In the genomic region with DNA sequence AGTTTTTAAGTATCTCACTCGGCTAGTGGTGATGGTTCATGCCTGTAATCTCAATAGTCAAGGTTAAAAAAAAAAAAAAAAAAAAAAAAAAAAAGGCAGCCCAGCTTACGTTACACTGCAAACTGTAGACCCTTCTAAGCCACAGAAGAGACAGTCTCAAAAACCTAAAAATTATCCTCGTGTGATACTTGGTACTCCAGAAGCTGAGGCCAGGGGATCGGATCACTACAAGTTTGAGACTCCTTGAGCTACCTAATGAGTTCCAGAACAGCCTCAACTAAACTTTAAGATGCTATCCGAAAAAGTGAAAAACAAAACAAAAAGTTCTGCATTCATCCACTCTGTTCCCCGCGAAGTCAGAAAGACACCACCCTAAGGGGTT, we compare ENCODE assay signal across 8 mouse cellular contexts. TPM values are rescaled to one million over a fixed set of nuclear protein-coding genes. Genes with fewer than 3 reads are reported as not detected.
A peak's percentile ranks its signal among the peaks of the same experiment; 100 is the strongest.
DNase-seq lines count a peak whose midpoint lies in the region; ATAC-seq and TF ChIP-seq lines count a peak whose summit lies in the region.

No protein-coding gene starts in this region.

- peak overlapping the region; percentile 88 for H3K4me2 ChIP-seq in CH12.LX (ENCODE audit: insufficient read depth, low read depth, poor library complexity, severe bottlenecking)
- H3K4me2 ChIP-seq in intestine, postnatal 0 days (replicated peaks; ENCODE audit: low read depth) = peak overlapping the region; percentile 72
- peak overlapping the region; percentile 76 for H3K4me2 ChIP-seq in midbrain, postnatal 0 days (ENCODE audit: low read depth, low read length, poor library complexity, severe bottlenecking)

- in situ Hi-C loops in CH12.LX (cut with MboI; ENCODE audit: low pct_ligation_motif_present, low pct_unique_long_range_greater_than_20kb, low sequenced_read_pairs) = no loop called here

- TF ChIP-seq CTCF in cerebellum, adult 2 months (IDR thresholded peaks at IDR 0.05; ENCODE audit: borderline replicate concordance, insufficient read depth, low read depth, low read length) = no peak
- no peak for TF ChIP-seq CTCF in CH12.LX (conservative IDR thresholded peaks at IDR 0.05 in 1 of 2, IDR thresholded peaks at IDR 0.05 in 1 of 2; ENCODE audit: low read depth in 2 of 2, low read length in 2 of 2)
- no peak for TF ChIP-seq CTCF in intestine, postnatal 0 days (IDR thresholded peaks at IDR 0.05; ENCODE audit: low read depth)
- TF ChIP-seq CTCF in midbrain, postnatal 0 days (IDR thresholded peaks at IDR 0.05) = no peak

- no peak for TF ChIP-seq POLR2A in cerebellum, adult 2 months (IDR thresholded peaks at IDR 0.05; ENCODE audit: borderline replicate concordance, insufficient read depth, low read length)
- no peak for TF ChIP-seq POLR2A in CH12.LX (IDR thresholded peaks at IDR 0.05; ENCODE audit: low read depth, low read length)

- dilution Hi-C loops in CH12.LX (cut with MboI; ENCODE audit: extremely low pct_ligation_motif_present, extremely low pct_unique_long_range_greater_than_20kb, low sequenced_read_pairs) = no loop called here

- no peak for TF ChIP-seq RAD21 in CH12.LX (IDR thresholded peaks at IDR 0.05; ENCODE audit: low read depth, low read length)

- H3K27me3 ChIP-seq in cerebellum, adult 2 months (ENCODE audit: control insufficient read depth, insufficient read depth, low read length) = no peaks in the 10 kb centered on the region
- H3K27me3 ChIP-seq in CH12.LX (replicated peaks) = no peaks in the 10 kb centered on the region
- no peaks in the 10 kb centered on the region for H3K27me3 ChIP-seq in forebrain, embryonic 10.5 days (ENCODE audit: poor library complexity, severe bottlenecking)
- no peaks in the 10 kb centered on the region for H3K27me3 ChIP-seq in intestine, postnatal 0 days (replicated peaks; ENCODE audit: control insufficient read depth, insufficient read depth, low read length)
- H3K27me3 ChIP-seq in midbrain, postnatal 0 days (ENCODE audit: insufficient read depth, low read length) = no peaks in the 10 kb centered on the region

- no peak for ATAC-seq in intestine, postnatal 0 days
- no peak for ATAC-seq in midbrain, postnatal 0 days (ENCODE audit: low FRiP score)

- H3K79me2 ChIP-seq in CH12.LX (replicated peaks; ENCODE audit: control insufficient read depth, extremely low read depth, insufficient read depth, poor library complexity, severe bottlenecking) = peaks cover 19% of the 10 kb centered on the region; the same call in 1 of the 2 replicates

- peak overlapping the region; percentile 93 for H3K9ac ChIP-seq in CH12.LX (ENCODE audit: insufficient read depth, low read depth)
- H3K9ac ChIP-seq in intestine, postnatal 0 days (ENCODE audit: low read depth, low read length) = peak overlapping the region; percentile 55
- peak overlapping the region; percentile 39; the same call in 1 of the 2 replicates for H3K9ac ChIP-seq in midbrain, postnatal 0 days (replicated peaks; ENCODE audit: low read length, poor library complexity, severe bottlenecking)

- H3K27ac ChIP-seq in cerebellum, adult 2 months (ENCODE audit: insufficient read depth, low read length) = no peak overlapping the region
- no peak overlapping the region for H3K27ac ChIP-seq in CH12.LX (ENCODE audit: insufficient read depth, low read depth)
- H3K27ac ChIP-seq in forebrain, embryonic 10.5 days = peak overlapping the region; percentile 94
- peak overlapping the region; percentile 78 for H3K27ac ChIP-seq in intestine, postnatal 0 days (ENCODE audit: low read depth, low read length)
- H3K27ac ChIP-seq in midbrain, postnatal 0 days (ENCODE audit: low read depth, low read length) = no peak overlapping the region

- H3K9me3 ChIP-seq in CH12.LX (replicated peaks; ENCODE audit: low read length) = no peaks in the 10 kb centered on the region
- H3K9me3 ChIP-seq in forebrain, embryonic 10.5 days = no peaks in the 10 kb centered on the region
- no peaks in the 10 kb centered on the region for H3K9me3 ChIP-seq in intestine, postnatal 0 days (ENCODE audit: control insufficient read depth)
- H3K9me3 ChIP-seq in midbrain, postnatal 0 days (ENCODE audit: low read length) = no peaks in the 10 kb centered on the region

- under 1% methylated on average over 7 of the region's 7 CpGs for whole genome bisulfite sequencing in cerebellum, adult 2 months
- WGBS in forebrain, embryonic 10.5 days = 4% methylated on average over 7 of the region's 7 CpGs
- WGBS in intestine, postnatal 0 days = 1% methylated on average over 7 of the region's 7 CpGs
- WGBS in midbrain, postnatal 0 days = 4% methylated on average over 7 of the region's 7 CpGs

- no peak for DNase-seq in cerebellum, adult 2 months
- no peak for DNase-seq in cerebellum, adult 11 months
- DNase-seq in CH12.LX (ENCODE audit: extremely low read depth) = no peak
- peak; percentile 16 for DNase-seq in forebrain, embryonic 10.5 days (ENCODE audit: extremely low spot score, low spot score)
- no peak for DNase-seq in midbrain, postnatal 0 days (ENCODE audit: low spot score)
- DNase-seq in gastrocnemius, adult 8-10 months (ENCODE audit: low spot score in 2 of 2) = no peak
- DNase-seq in frontal cortex, postnatal 10 days (ENCODE audit: low spot score in 2 of 2) = no peak

- H3K4me1 ChIP-seq in cerebellum, adult 2 months (ENCODE audit: control insufficient read depth, insufficient read depth, low read length) = no peaks in the 10 kb centered on the region; the same call in 1 of the 2 replicates
- H3K4me1 ChIP-seq in CH12.LX (ENCODE audit: control insufficient read depth in 1 of 2, insufficient read depth in 2 of 2) = peaks cover 3 to 20% of the 10 kb centered on the region in 2 experiments; a peak in 3 of 4 replicates
- peaks cover 30% of the 10 kb centered on the region for H3K4me1 ChIP-seq in forebrain, embryonic 10.5 days
- H3K4me1 ChIP-seq in intestine, postnatal 0 days (replicated peaks; ENCODE audit: control insufficient read depth, insufficient read depth, low read length) = 0 out of 2 replicates have a peak, but pooled peaks cover 3% of the 10 kb centered on the region
- H3K4me1 ChIP-seq in midbrain, postnatal 0 days (ENCODE audit: insufficient read depth, low read length) = peaks cover 2% of the 10 kb centered on the region; the same call in 1 of the 2 replicates

- peak overlapping the region; percentile 93 for H3K4me3 ChIP-seq in cerebellum, adult 2 months (replicated peaks; ENCODE audit: insufficient read depth, low read depth, low read length)
- H3K4me3 ChIP-seq in CH12.LX (replicated peaks in 1 of 3; ENCODE audit: low read depth in 2 of 3, low read length in 2 of 3, poor library complexity in 1 of 3) = peak overlapping the region; percentile 52 to 89 (median 52)
- H3K4me3 ChIP-seq in forebrain, embryonic 10.5 days = peak overlapping the region; percentile 69
- H3K4me3 ChIP-seq in intestine, postnatal 0 days (ENCODE audit: low read depth, low read length) = peak overlapping the region; percentile 72
- peak overlapping the region; percentile 88 for H3K4me3 ChIP-seq in midbrain, postnatal 0 days (ENCODE audit: low read depth, low read length)

- no peak for TF ChIP-seq EP300 in CH12.LX (IDR thresholded peaks at IDR 0.05; ENCODE audit: low read length)

- H3K36me3 ChIP-seq in CH12.LX (replicated peaks in 1 of 2; ENCODE audit: control insufficient read depth in 1 of 2, insufficient read depth in 1 of 2, low read length in 1 of 2) = peaks cover 2 to 26% of the 10 kb centered on the region in 2 experiments
- H3K36me3 ChIP-seq in forebrain, embryonic 10.5 days (replicated peaks) = peaks cover 27% of the 10 kb centered on the region
- H3K36me3 ChIP-seq in intestine, postnatal 0 days (ENCODE audit: control insufficient read depth, insufficient read depth) = 0 out of 2 replicates have a peak, but pooled peaks cover 12% of the 10 kb centered on the region
- no peaks in the 10 kb centered on the region for H3K36me3 ChIP-seq in midbrain, postnatal 0 days (ENCODE audit: insufficient read depth, low read length)

RNA-seq across cellular contexts. Expression of a gene that starts 0.5 kb away (rescaled TPM):
- polyA plus RNA-seq in cerebellum, adult 2 months (2012; rRNA removed) = 8.0 and 9.3 TPM in 2 replicates
- total RNA-seq in CH12.LX (2012; rRNA removed) = 19.4 and 19.6 TPM in 2 replicates
- total RNA-seq in CH12.LX (2014; rRNA removed) = 36.7 and 40.8 TPM in 2 replicates
- 22.3 and 23.8 TPM in 2 replicates for polyA plus RNA-seq in CH12.LX (2012; ENCODE audit: insufficient read length, low read depth)
- 42.3 and 42.8 TPM in 2 replicates for polyA plus RNA-seq in forebrain, embryonic 10.5 days (2016; fragmentation: Nextera tagmentation; extraction: Ambion mirVana)
- 7.7 and 8.8 TPM in 2 replicates for polyA plus RNA-seq in intestine, postnatal 0 days (2015; fragmentation: Nextera tagmentation; extraction: Ambion mirVana)
- total RNA-seq in midbrain, postnatal 0 days (2014; rRNA removed) = 3.9 and 6.9 TPM in 2 replicates
- polyA plus RNA-seq in midbrain, postnatal 0 days (2015; fragmentation: Nextera tagmentation; extraction: Ambion mirVana) = 9.8 and 10.6 TPM in 2 replicates
- 1 to 10 TPM; 3.9 to 5.9 (median 5.4) TPM for total RNA-seq in gastrocnemius, adult 8-10 months (2022)

RNA-seq across cellular contexts. Expression of a gene that starts 0.9 kb away (rescaled TPM):
- 48.4 and 48.5 TPM in 2 replicates for polyA plus RNA-seq in cerebellum, adult 2 months (2012; rRNA removed)
- 17.6 and 18.0 TPM in 2 replicates for total RNA-seq in CH12.LX (2012; rRNA removed)
- 24.7 and 26.9 TPM in 2 replicates for total RNA-seq in CH12.LX (2014; rRNA removed)
- polyA plus RNA-seq in CH12.LX (2012; ENCODE audit: insufficient read length, low read depth) = 10.4 and 12.3 TPM in 2 replicates
- polyA plus RNA-seq in forebrain, embryonic 10.5 days (2016; fragmentation: Nextera tagmentation; extraction: Ambion mirVana) = 54.7 and 56.3 TPM in 2 replicates
- 120 and 124 TPM in 2 replicates for polyA plus RNA-seq in intestine, postnatal 0 days (2015; fragmentation: Nextera tagmentation; extraction: Ambion mirVana)
- total RNA-seq in midbrain, postnatal 0 days (2014; rRNA removed) = 150 and 156 TPM in 2 replicates
- polyA plus RNA-seq in midbrain, postnatal 0 days (2015; fragmentation: Nextera tagmentation; extraction: Ambion mirVana) = 92.3 and 94.1 TPM in 2 replicates
- total RNA-seq in gastrocnemius, adult 8-10 months (2022) = 10 to 100 TPM; 64.6 to 68.1 (median 66.6) TPM

RNA-seq across cellular contexts. Expression of a gene that starts 48.6 kb away (rescaled TPM):
- 140 and 143 TPM in 2 replicates for polyA plus RNA-seq in cerebellum, adult 2 months (2012; rRNA removed)
- total RNA-seq in CH12.LX (2012; rRNA removed) (40.9 and 46.6 TPM in 2 replicates), CH12.LX (2014; rRNA removed) (42.6 and 47.0 TPM in 2 replicates)
- 67.8 and 72.7 TPM in 2 replicates for polyA plus RNA-seq in CH12.LX (2012; ENCODE audit: insufficient read length, low read depth)
- polyA plus RNA-seq in forebrain, embryonic 10.5 days (2016; fragmentation: Nextera tagmentation; extraction: Ambion mirVana) = 65.5 and 66.3 TPM in 2 replicates
- 86.9 and 89.9 TPM in 2 replicates for polyA plus RNA-seq in intestine, postnatal 0 days (2015; fragmentation: Nextera tagmentation; extraction: Ambion mirVana)
- total RNA-seq in midbrain, postnatal 0 days (2014; rRNA removed) = 72.7 and 130 TPM in 2 replicates
- polyA plus RNA-seq in midbrain, postnatal 0 days (2015; fragmentation: Nextera tagmentation; extraction: Ambion mirVana) = 177 and 181 TPM in 2 replicates
- 10 to 100 TPM; 47.6 to 70.5 (median 62.1) TPM for total RNA-seq in gastrocnemius, adult 8-10 months (2022)

RNA-seq across cellular contexts. Expression of a gene that starts 54.0 kb away (rescaled TPM):
- polyA plus RNA-seq in cerebellum, adult 2 months (2012; rRNA removed) = 81.3 and 81.5 TPM in 2 replicates
- total RNA-seq in CH12.LX (2012; rRNA removed) = 33.6 and 46.0 TPM in 2 replicates
- 31.9 and 32.5 TPM in 2 replicates for total RNA-seq in CH12.LX (2014; rRNA removed)
- 132 and 171 TPM in 2 replicates for polyA plus RNA-seq in CH12.LX (2012; ENCODE audit: insufficient read length, low read depth)
- 122 and 133 TPM in 2 replicates for polyA plus RNA-seq in forebrain, embryonic 10.5 days (2016; fragmentation: Nextera tagmentation; extraction: Ambion mirVana)
- polyA plus RNA-seq in intestine, postnatal 0 days (2015; fragmentation: Nextera tagmentation; extraction: Ambion mirVana) = 27.1 and 36.2 TPM in 2 replicates
- 15.2 and 19.9 TPM in 2 replicates for total RNA-seq in midbrain, postnatal 0 days (2014; rRNA removed)
- 66.9 and 86.1 TPM in 2 replicates for polyA plus RNA-seq in midbrain, postnatal 0 days (2015; fragmentation: Nextera tagmentation; extraction: Ambion mirVana)
- 10 to 100 TPM; 12.1 to 18.3 (median 13.4) TPM for total RNA-seq in gastrocnemius, adult 8-10 months (2022)

Comparison
In these comparisons a context has a peak if more than half of its experiments do, and no peak if none do; other contexts are left out.
1. H3K27ac ChIP-seq: peak in forebrain, embryonic 10.5 days (single experiment) and intestine, postnatal 0 days (single experiment); none in cerebellum, adult 2 months (single experiment), CH12.LX (single experiment) and midbrain, postnatal 0 days (single experiment).
2. H3K9ac ChIP-seq: peak in every context shown above with its lines; median percentile 93 in CH12.LX; 55 in intestine, postnatal 0 days; 39 in midbrain, postnatal 0 days.
3. Peak in every context shown above with its lines, with median percentiles within 50 percentile points of each other: H3K4me3 ChIP-seq and H3K4me2 ChIP-seq.